Mouse (Mus musculus) bone marrow, adult 2 months (tissue): ENCODE results near the gene Ptpru.

Experiments
- CTCF ChIP-seq: fragments of 200-500 bp; IDR thresholded peaks from 2 replicates; pipeline ENCODE4 v1.5.1; 2011; ENCODE audit warnings: low read length, control low read depth; ENCODE audit not compliant: control insufficient read depth, insufficient read depth
- POLR2A ChIP-seq: fragments of 200-500 bp; IDR thresholded peaks from 2 replicates; pipeline ENCODE4 v1.6.1; 2011; ENCODE audit warnings: low read depth, mild to moderate bottlenecking, control low read depth, low read length, borderline replicate concordance; ENCODE audit not compliant: control insufficient read depth

DNA sequence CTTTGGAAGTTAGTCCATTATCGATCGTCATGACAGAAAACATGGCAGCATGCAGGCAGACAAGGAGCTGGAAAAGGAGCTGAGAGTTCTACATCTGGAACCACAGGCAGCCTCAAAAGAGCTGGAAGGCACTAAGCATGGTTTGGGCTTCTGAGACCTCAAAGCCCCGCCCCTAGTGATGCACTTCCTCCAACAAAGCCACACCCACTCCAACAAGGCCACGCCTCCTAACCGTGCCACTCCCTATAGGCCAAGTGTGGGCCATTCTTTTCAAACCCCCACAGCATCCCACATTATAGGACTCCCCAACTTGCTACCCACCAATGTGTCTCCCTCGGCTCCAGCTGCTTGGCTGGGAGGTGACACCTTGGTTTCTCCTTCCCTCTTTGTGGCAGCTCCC, 88.3 kb downstream of the Ptpru start:
- no peak for TF ChIP-seq POLR2A
- TF ChIP-seq CTCF, result no peak
